Mouse (Mus musculus) forebrain, embryonic 13.5 days (tissue): Measurements from ENCODE around the gene Rrm1. TPM values are rescaled to one million over a fixed set of nuclear protein-coding genes. Genes with fewer than 3 reads are reported as not detected.
A peak's percentile ranks its signal among the peaks of the same experiment; 100 is the strongest.

Experiments used
- ATAC-seq: fragments of 200-750 bp; cut with Nextera tagmentation; 2 replicates; pipeline ENCODE4 v1.8.0; 2017
- H3K27ac ChIP-seq: fragments of 300-500 bp; sonication (generic); 2 replicates; pipeline ENCODE4 v1.5.1; 2015; ENCODE audit warnings: inconsistent platforms, mild to moderate bottlenecking, moderate library complexity
- H3K27me3 ChIP-seq: fragments of 300-500 bp; sonication (generic); 2 replicates; pipeline ENCODE4 v1.6.1; 2015; ENCODE audit warnings: mild to moderate bottlenecking, inconsistent platforms
- H3K36me3 ChIP-seq: fragments of 300-500 bp; sonication (generic); 2 replicates; pipeline ENCODE4 v1.6.1; 2015; ENCODE audit warnings: mild to moderate bottlenecking, inconsistent platforms; ENCODE audit not compliant: poor library complexity, severe bottlenecking
- H3K4me1 ChIP-seq: fragments of 300-500 bp; sonication (generic); 2 replicates; pipeline ENCODE4 v1.6.1; 2015; ENCODE audit warnings: inconsistent platforms
- H3K4me2 ChIP-seq: fragments of 300-500 bp; sonication (generic); 2 replicates; pipeline ENCODE4 v1.6.1; 2015; ENCODE audit warnings: inconsistent platforms, mild to moderate bottlenecking, moderate library complexity
- H3K4me3 ChIP-seq: fragments of 300-500 bp; sonication (generic); 2 replicates; pipeline ENCODE4 v1.5.1; 2015; ENCODE audit warnings: mild to moderate bottlenecking, inconsistent platforms
- H3K9ac ChIP-seq: fragments of 300-500 bp; sonication (generic); 2 replicates; pipeline ENCODE4 v1.6.1; 2015; ENCODE audit warnings: mild to moderate bottlenecking, inconsistent platforms
- H3K9me3 ChIP-seq: fragments of 300-500 bp; sonication (generic); replicated peaks from 2 replicates; pipeline ENCODE4 v1.6.1; 2016; ENCODE audit warnings: inconsistent platforms
- WGBS: fragments of 180-500 bp; shearing (Covaris S2); methylation state at CpG from one replicate; pipeline ENCODE4 v1.1.7; 2015; 5-methylcytosine and 5-hydroxymethylcytosine counted together
- polyA plus RNA-seq: library from polyadenylated mRNA; unstranded; fragments of >200 nt; fragmentation: Nextera tagmentation; extraction: Ambion mirVana; gene quantifications from 2 replicates; pipeline ENCODE4 v1.2.1, GENCODE M21; 2015

Rrm1 gene
- polyA plus RNA-seq, 1 experiment from 2014 or later = 151 TPM

DNA sequence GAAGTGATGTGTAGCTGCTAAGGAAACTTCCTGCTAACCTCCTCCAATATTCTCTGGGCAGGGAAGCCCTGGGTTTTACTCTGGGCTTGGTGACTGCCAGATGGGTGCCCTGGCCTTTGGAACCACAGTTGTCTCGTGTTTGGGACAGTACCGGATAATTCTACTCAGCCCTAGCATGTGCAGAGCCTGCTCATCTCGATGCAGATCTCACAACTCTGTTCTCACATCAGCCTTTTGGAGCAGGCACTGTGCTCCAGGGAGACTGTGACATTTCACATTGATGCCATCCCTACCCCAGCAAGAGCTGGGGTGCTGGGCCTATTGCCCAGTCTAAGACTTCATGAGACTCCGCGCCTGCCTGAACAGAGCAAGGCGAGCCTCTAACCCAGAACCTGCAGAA, 67.2 kb downstream of the Rrm1 start:
- Histone ChIP-seq H3K4me2 (no peak overlapping the region), H3K36me3 (no peaks in the 10 kb centered on the region), H3K27me3 (peaks cover 7% of the 10 kb centered on the region; the same call in 1 of the 2 replicates), H3K9ac (no peak overlapping the region), H3K27ac (no peak overlapping the region), H3K4me3 (no peak overlapping the region), H3K9me3 (no peaks in the 10 kb centered on the region), H3K4me1 (no peaks in the 10 kb centered on the region)
- no peak for ATAC-seq
- WGBS = 88% methylated on average over 6 of the region's 6 CpGs

DNA sequence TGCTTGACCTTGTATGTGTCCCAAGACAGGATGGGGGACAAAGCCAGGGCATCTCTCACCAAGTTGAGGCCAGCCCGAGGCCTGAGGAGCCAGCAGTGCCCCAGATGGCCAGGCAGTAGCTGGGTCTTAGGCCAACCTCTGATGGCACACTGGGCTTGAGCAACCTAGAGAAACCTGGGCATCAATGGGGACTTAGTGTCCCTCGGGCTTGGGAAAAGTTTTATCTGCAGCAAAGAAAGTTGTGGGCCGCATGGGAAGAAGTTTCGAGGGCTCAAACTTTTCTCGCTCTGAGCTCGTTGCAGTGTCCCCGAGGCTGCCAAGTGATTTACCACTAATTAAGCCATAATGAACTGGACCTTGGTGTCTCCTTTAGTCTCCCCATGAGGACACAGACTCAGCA, 68.2 kb downstream of the Rrm1 start:
- H3K27ac ChIP-seq = no peak overlapping the region
- no peaks in the 10 kb centered on the region for H3K9me3 ChIP-seq
- H3K9ac ChIP-seq = no peak overlapping the region
- no peaks in the 10 kb centered on the region for H3K4me1 ChIP-seq
- H3K36me3 ChIP-seq = no peaks in the 10 kb centered on the region
- no peak for ATAC-seq
- 69% methylated on average over 7 of the region's 7 CpGs for WGBS
- no peak overlapping the region for H3K4me2 ChIP-seq
- H3K4me3 ChIP-seq = no peak overlapping the region
- peaks cover 15% of the 10 kb centered on the region; the same call in 1 of the 2 replicates for H3K27me3 ChIP-seq

DNA sequence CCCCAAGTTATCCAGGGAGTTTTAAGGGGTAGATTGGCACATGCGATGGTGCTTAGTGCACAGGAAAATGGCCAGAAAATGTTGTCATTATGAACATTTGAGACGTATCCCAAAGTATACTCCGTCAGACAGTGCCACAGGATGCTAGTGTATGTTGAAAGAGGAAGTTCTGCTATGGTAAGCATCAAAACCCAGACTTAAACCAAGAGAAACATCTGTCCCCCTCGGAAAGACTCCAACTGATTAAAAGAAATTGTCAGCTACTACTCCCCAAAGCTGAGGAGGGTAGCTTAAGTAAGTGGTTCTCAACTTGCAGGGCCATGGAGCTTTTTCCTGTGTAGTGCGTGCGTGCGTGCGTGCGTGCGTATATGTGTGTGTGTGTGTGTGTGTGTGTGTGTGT, 70.4 kb downstream of the Rrm1 start:
- Histone ChIP-seq H3K9me3 (no peaks in the 10 kb centered on the region), H3K4me2 (no peak overlapping the region), H3K4me1 (0 out of 2 replicates have a peak, but pooled peaks cover 10% of the 10 kb centered on the region), H3K9ac (no peak overlapping the region), H3K27ac (no peak overlapping the region), H3K4me3 (no peak overlapping the region), H3K36me3 (no peaks in the 10 kb centered on the region), H3K27me3 (peaks cover 15% of the 10 kb centered on the region; the same call in 1 of the 2 replicates)
- 93% methylated on average over 10 of the region's 10 CpGs for WGBS
- no peak for ATAC-seq

DNA sequence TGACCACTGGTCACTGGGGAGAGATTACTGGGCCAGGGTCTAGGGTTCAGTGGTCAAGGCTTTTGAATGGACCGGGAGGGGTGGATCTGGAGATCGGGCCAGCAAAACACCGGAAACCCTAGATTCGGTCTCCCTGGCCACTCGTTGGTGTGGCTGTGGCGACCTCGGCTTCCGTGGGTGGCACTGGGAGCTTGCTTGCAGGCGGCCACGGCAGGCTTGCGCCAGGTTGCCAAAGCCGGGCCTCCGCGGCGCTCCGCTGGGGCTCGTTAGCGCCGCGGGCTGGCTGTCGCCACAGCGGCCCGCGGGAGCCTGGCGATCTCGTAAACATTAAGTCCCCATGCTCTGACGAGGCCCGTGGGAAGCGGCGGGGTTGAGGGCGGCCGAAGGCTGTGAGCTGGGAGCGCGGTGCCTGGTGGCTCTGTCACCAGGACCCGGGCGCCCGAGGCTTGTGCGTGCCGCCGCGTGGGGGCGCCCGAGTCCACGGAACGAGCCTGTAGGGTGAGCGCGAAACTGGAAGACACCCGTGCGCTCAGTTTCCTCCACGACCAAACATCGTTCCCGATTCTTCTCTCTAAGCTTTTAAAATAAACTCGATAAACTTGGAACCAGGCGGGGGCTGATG, 71.4 kb downstream of the Rrm1 start:
- peaks cover 18% of the 10 kb centered on the region; the same call in 1 of the 2 replicates for H3K4me1 ChIP-seq
- peak overlapping the region; percentile 84 for H3K4me2 ChIP-seq
- ATAC-seq = peak; percentile 97
- peak overlapping the region; percentile 50 for H3K4me3 ChIP-seq
- WGBS = 2% methylated on average over 54 of the region's 54 CpGs
- H3K9me3 ChIP-seq = no peaks in the 10 kb centered on the region
- H3K9ac ChIP-seq = peak overlapping the region; percentile 74
- H3K27me3 ChIP-seq = peaks cover 15% of the 10 kb centered on the region; the same call in 1 of the 2 replicates
- H3K27ac ChIP-seq = no peak overlapping the region
- no peaks in the 10 kb centered on the region for H3K36me3 ChIP-seq

DNA sequence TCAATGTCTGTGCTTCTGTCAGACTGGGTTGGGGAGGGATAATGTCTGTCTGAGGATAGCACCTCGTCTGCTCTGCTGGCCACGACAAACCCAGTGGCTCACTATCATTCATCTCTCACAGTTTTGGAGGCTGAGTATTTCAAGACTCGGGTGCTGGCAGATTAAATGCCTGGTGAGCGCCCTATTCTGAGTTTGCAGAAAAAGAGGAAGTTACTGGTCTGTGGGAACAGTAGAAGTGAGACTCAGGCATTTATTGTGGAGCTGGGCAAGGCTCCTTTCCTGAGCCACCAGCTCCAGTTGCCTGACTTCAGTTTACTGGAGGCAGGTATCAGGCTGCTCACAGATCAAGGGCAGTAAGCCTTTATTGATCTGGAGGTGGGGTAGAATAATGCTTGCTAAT, 72.6 kb downstream of the Rrm1 start:
- ATAC-seq = no peak
- Histone ChIP-seq H3K27ac (no peak overlapping the region), H3K4me3 (no peak overlapping the region), H3K27me3 (peaks cover 15% of the 10 kb centered on the region; the same call in 1 of the 2 replicates), H3K9me3 (no peaks in the 10 kb centered on the region), H3K36me3 (no peaks in the 10 kb centered on the region), H3K9ac (no peak overlapping the region), H3K4me2 (no peak overlapping the region), H3K4me1 (peaks cover 18% of the 10 kb centered on the region; the same call in 1 of the 2 replicates)
- 85% methylated on average over 4 of the region's 4 CpGs for WGBS

DNA sequence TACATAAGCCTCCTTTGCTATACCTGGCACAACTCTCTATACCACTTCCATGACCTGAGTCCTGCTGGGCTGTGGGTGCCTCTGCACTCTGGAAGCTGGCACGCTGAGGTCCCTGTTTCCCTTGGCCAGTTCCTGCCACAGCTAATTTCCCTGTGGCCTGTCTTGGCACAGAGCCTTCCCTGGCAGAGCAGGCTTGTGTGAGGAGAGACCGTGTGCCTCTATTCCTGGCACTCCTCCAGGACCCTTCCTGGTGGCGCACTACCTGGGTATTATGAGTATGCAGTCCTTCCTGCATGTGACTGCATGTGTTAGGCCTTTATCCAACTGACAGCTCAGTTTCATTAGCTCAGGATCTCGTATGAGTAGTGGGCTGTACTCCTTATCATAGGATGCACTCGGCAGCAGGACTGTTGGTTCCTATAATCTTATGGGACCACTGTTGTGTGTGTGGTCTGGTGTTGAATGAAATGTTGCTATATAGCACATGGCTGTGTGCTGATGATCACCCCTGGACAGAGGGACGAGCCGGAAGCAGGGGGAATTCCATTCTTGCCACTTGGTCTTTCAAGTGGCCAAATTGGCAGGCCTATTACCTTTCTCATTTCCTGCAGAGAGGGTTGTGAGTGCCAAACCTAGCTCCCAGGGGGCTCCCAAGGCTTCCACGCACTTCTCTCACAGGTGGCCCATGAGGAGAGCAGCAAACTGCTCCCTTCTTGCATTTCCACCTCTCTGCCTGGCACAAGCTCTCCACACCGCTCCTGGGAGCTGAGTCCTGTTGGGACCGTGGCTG, 75.0 kb downstream of the Rrm1 start:
- Histone ChIP-seq H3K9me3 (no peaks in the 10 kb centered on the region), H3K36me3 (no peaks in the 10 kb centered on the region), H3K27me3 (peaks cover 14% of the 10 kb centered on the region; the same call in 1 of the 2 replicates), H3K9ac (no peak overlapping the region), H3K4me2 (no peak overlapping the region), H3K4me3 (no peak overlapping the region), H3K4me1 (peaks cover 18% of the 10 kb centered on the region; the same call in 1 of the 2 replicates), H3K27ac (no peak overlapping the region)
- no peak for ATAC-seq
- 62% methylated on average over 10 of the region's 10 CpGs for WGBS

DNA sequence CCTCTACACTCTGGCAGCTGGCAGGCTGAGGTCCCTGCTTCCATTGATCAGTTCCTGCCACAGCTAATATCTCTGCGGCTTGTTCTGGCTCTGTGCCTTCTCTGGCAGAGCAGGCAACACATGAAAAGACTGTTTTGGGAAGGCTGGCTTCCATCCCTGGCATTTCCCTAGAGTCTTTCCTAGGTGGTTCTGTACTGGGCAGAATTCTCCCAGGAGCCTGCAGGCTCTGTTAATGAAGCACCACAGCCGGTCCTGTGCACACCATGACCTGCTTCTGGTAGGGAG, 75.5 kb downstream of the Rrm1 start:
- 43% methylated on average over 2 of the region's 2 CpGs for WGBS
- Histone ChIP-seq H3K36me3 (no peaks in the 10 kb centered on the region), H3K9ac (no peak overlapping the region), H3K4me3 (no peak overlapping the region), H3K4me1 (peaks cover 18% of the 10 kb centered on the region; the same call in 1 of the 2 replicates), H3K27me3 (peaks cover 11% of the 10 kb centered on the region; the same call in 1 of the 2 replicates), H3K4me2 (no peak overlapping the region), H3K27ac (no peak overlapping the region), H3K9me3 (no peaks in the 10 kb centered on the region)
- no peak for ATAC-seq

Other genes with a start within 250 kb of the Rrm1 start
- 27.2 and 30.0 TPM in 2 replicates for gene Nup98, start 231.5 kb upstream of the Rrm1 start, polyA plus RNA-seq
- 50.6 and 52.4 TPM in 2 replicates for gene Pgap2, start 231.5 kb upstream of the Rrm1 start, polyA plus RNA-seq
- 18.4 and 20.2 TPM in 2 replicates for gene Rhog, start 185.6 kb upstream of the Rrm1 start, polyA plus RNA-seq
- 8.2 and 8.3 TPM in 2 replicates for gene Stim1, start 173.9 kb upstream of the Rrm1 start, polyA plus RNA-seq
- 0.82 and 0.89 TPM in 2 replicates for gene Olfr543, start 40.0 kb downstream of the Rrm1 start, polyA plus RNA-seq
- gene Olfr544, start 46.6 kb downstream of the Rrm1 start, polyA plus RNA-seq = 0.16 and 0.30 TPM in 2 replicates
- gene Olfr545, start 57.9 kb downstream of the Rrm1 start, polyA plus RNA-seq = 0.21 and 0.30 TPM in 2 replicates
- gene Olfr547, start 93.1 kb downstream of the Rrm1 start, polyA plus RNA-seq = not detected in 2 replicates
- not detected in 2 replicates for gene Olfr548-ps1, start 99.2 kb downstream of the Rrm1 start, polyA plus RNA-seq
- not detected in 2 replicates for gene Olfr549, start 108.2 kb downstream of the Rrm1 start, polyA plus RNA-seq
- 0.09 TPM in 1 of 2 replicates, not detected in the other for gene Trim21, start 123.8 kb downstream of the Rrm1 start, polyA plus RNA-seq
- gene Olfr550, start 129.7 kb downstream of the Rrm1 start, polyA plus RNA-seq = not detected in 2 replicates
- gene Olfr551, start 150.2 kb downstream of the Rrm1 start, polyA plus RNA-seq = not detected in 2 replicates
- not detected in 2 replicates for gene Olfr552, start 156.1 kb downstream of the Rrm1 start, polyA plus RNA-seq
- not detected in 2 replicates for gene Olfr553, start 176.5 kb downstream of the Rrm1 start, polyA plus RNA-seq
- not detected in 2 replicates for gene Olfr554, start 196.7 kb downstream of the Rrm1 start, polyA plus RNA-seq
- not detected in 2 replicates for gene Olfr555, start 217.1 kb downstream of the Rrm1 start, polyA plus RNA-seq
- gene Olfr556, start 223.2 kb downstream of the Rrm1 start, polyA plus RNA-seq = not detected in 2 replicates
- 5.2 and 6.5 TPM in 2 replicates for gene Trim68, start 245.6 kb downstream of the Rrm1 start, polyA plus RNA-seq